Mouse (Mus musculus): ENCODE measurements at regions not wholly inside any gene's neighbourhood (a gene's known extent, or its start where the extent isn't known, plus 50 kb on each side); places are given as distances from the start of the nearest gene placed in this dataset.

- Histone ChIP-seq H3K36me3 (replicated peaks) (no peaks in the 10 kb centered on the region), H3K4me3 (ENCODE audit: low read depth, low read length) (no peak overlapping the region), H3K27me3 (ENCODE audit: insufficient read depth, low read length) (no peaks in the 10 kb centered on the region), H3K9me3 (replicated peaks) (no peaks in the 10 kb centered on the region), H3K4me1 (ENCODE audit: insufficient read depth, low read depth, low read length) (no peaks in the 10 kb centered on the region)
- no peak for ATAC-seq (ENCODE audit: extremely low read depth, insufficient number of reproducible peaks, low FRiP score, poor library complexity, severe bottlenecking)
- TF ChIP-seq TAL1 (conservative IDR thresholded peaks at IDR 0.05; ENCODE audit: low read depth, low read length): no peak
- no peak for TF ChIP-seq CTCF (IDR thresholded peaks at IDR 0.05; ENCODE audit: low read depth, low read length)
- TF ChIP-seq GATA1 (IDR thresholded peaks at IDR 0.05; ENCODE audit: borderline replicate concordance, low read length): no peak
- no peak for TF ChIP-seq POLR2AphosphoS5 (IDR thresholded peaks at IDR 0.05; ENCODE audit: insufficient replicate concordance, low read depth, low read length)
- TF ChIP-seq GATA2 (IDR thresholded peaks at IDR 0.05; ENCODE audit: borderline replicate concordance, low read depth, low read length): no peak
- DNase-seq (ENCODE audit: low spot score): no peak
Measured at GRCm38 (mm10) chr12:71446892-71447268, 137.2 kb downstream of the Dact1 start.

GRCm38 (mm10) chr12:71449032-71449431 is 139.3 kb downstream of the Dact1 start:
- Histone ChIP-seq H3K36me3 (replicated peaks) (no peaks in the 10 kb centered on the region), H3K4me1 (ENCODE audit: insufficient read depth, low read depth, low read length) (no peaks in the 10 kb centered on the region), H3K9me3 (replicated peaks) (no peaks in the 10 kb centered on the region), H3K27me3 (ENCODE audit: insufficient read depth, low read length) (no peaks in the 10 kb centered on the region), H3K4me3 (ENCODE audit: low read depth, low read length) (no peak overlapping the region)
- no peak for DNase-seq (ENCODE audit: low spot score)
- no peak for ATAC-seq (ENCODE audit: extremely low read depth, insufficient number of reproducible peaks, low FRiP score, poor library complexity, severe bottlenecking)
- TF ChIP-seq TAL1 (conservative IDR thresholded peaks at IDR 0.05; ENCODE audit: low read depth, low read length) (no peak), GATA2 (IDR thresholded peaks at IDR 0.05; ENCODE audit: borderline replicate concordance, low read depth, low read length) (no peak), GATA1 (IDR thresholded peaks at IDR 0.05; ENCODE audit: borderline replicate concordance, low read length) (no peak), CTCF (IDR thresholded peaks at IDR 0.05; ENCODE audit: low read depth, low read length) (no peak), POLR2AphosphoS5 (IDR thresholded peaks at IDR 0.05; ENCODE audit: insufficient replicate concordance, low read depth, low read length) (no peak)

- Histone ChIP-seq H3K4me3 (ENCODE audit: low read depth, low read length) (no peak overlapping the region), H3K36me3 (replicated peaks) (no peaks in the 10 kb centered on the region), H3K27me3 (ENCODE audit: insufficient read depth, low read length) (no peaks in the 10 kb centered on the region), H3K4me1 (ENCODE audit: insufficient read depth, low read depth, low read length) (no peaks in the 10 kb centered on the region), H3K9me3 (replicated peaks) (no peaks in the 10 kb centered on the region)
- no peak for DNase-seq (ENCODE audit: low spot score)
- ATAC-seq (ENCODE audit: extremely low read depth, insufficient number of reproducible peaks, low FRiP score, poor library complexity, severe bottlenecking): no peak
- TF ChIP-seq CTCF (IDR thresholded peaks at IDR 0.05; ENCODE audit: low read depth, low read length): no peak
- no peak for TF ChIP-seq GATA1 (IDR thresholded peaks at IDR 0.05; ENCODE audit: borderline replicate concordance, low read length)
- TF ChIP-seq POLR2AphosphoS5 (IDR thresholded peaks at IDR 0.05; ENCODE audit: insufficient replicate concordance, low read depth, low read length): no peak
- no peak for TF ChIP-seq GATA2 (IDR thresholded peaks at IDR 0.05; ENCODE audit: borderline replicate concordance, low read depth, low read length)
- TF ChIP-seq TAL1 (conservative IDR thresholded peaks at IDR 0.05; ENCODE audit: low read depth, low read length): no peak
Measured at GRCm38 (mm10) chr12:71450128-71450527, 140.4 kb downstream of the Dact1 start.

GRCm38 (mm10) chr12:71450680-71451463 is 141.2 kb downstream of the Dact1 start:
- TF ChIP-seq POLR2AphosphoS5 (IDR thresholded peaks at IDR 0.05; ENCODE audit: insufficient replicate concordance, low read depth, low read length): no peak
- no peak for TF ChIP-seq GATA1 (IDR thresholded peaks at IDR 0.05; ENCODE audit: borderline replicate concordance, low read length)
- TF ChIP-seq TAL1 (conservative IDR thresholded peaks at IDR 0.05; ENCODE audit: low read depth, low read length): no peak
- no peak for TF ChIP-seq CTCF (IDR thresholded peaks at IDR 0.05; ENCODE audit: low read depth, low read length)
- no peak for TF ChIP-seq GATA2 (IDR thresholded peaks at IDR 0.05; ENCODE audit: borderline replicate concordance, low read depth, low read length)
- no peaks in the 10 kb centered on the region for H3K4me1 ChIP-seq (ENCODE audit: insufficient read depth, low read depth, low read length)
- no peak overlapping the region for H3K4me3 ChIP-seq (ENCODE audit: low read depth, low read length)
- H3K9me3 ChIP-seq (replicated peaks): no peaks in the 10 kb centered on the region
- ATAC-seq (ENCODE audit: extremely low read depth, insufficient number of reproducible peaks, low FRiP score, poor library complexity, severe bottlenecking) (no peak), DNase-seq (ENCODE audit: low spot score) (no peak)
- H3K27me3 ChIP-seq (ENCODE audit: insufficient read depth, low read length): 0 out of 2 replicates have a peak, but pooled peaks cover 3% of the 10 kb centered on the region
- no peaks in the 10 kb centered on the region for H3K36me3 ChIP-seq (replicated peaks)

- DNase-seq (ENCODE audit: low spot score) (no peak), ATAC-seq (ENCODE audit: extremely low read depth, insufficient number of reproducible peaks, low FRiP score, poor library complexity, severe bottlenecking) (no peak)
- Histone ChIP-seq H3K9me3 (replicated peaks) (no peaks in the 10 kb centered on the region), H3K4me3 (ENCODE audit: low read depth, low read length) (no peak overlapping the region), H3K36me3 (replicated peaks) (no peaks in the 10 kb centered on the region), H3K4me1 (ENCODE audit: insufficient read depth, low read depth, low read length) (no peaks in the 10 kb centered on the region), H3K27me3 (ENCODE audit: insufficient read depth, low read length) (0 out of 2 replicates have a peak, but pooled peaks cover 6% of the 10 kb centered on the region)
- no peak for TF ChIP-seq POLR2AphosphoS5 (IDR thresholded peaks at IDR 0.05; ENCODE audit: insufficient replicate concordance, low read depth, low read length)
- TF ChIP-seq TAL1 (conservative IDR thresholded peaks at IDR 0.05; ENCODE audit: low read depth, low read length): no peak
- TF ChIP-seq GATA2 (IDR thresholded peaks at IDR 0.05; ENCODE audit: borderline replicate concordance, low read depth, low read length): no peak
- TF ChIP-seq GATA1 (IDR thresholded peaks at IDR 0.05; ENCODE audit: borderline replicate concordance, low read length): no peak
- TF ChIP-seq CTCF (IDR thresholded peaks at IDR 0.05; ENCODE audit: low read depth, low read length): no peak
Measured at GRCm38 (mm10) chr12:71456900-71457299, 147.2 kb downstream of the Dact1 start.

GRCm38 (mm10) chr12:71458559-71459176 is 149.0 kb downstream of the Dact1 start:
- Histone ChIP-seq H3K27me3 (ENCODE audit: insufficient read depth, low read length) (0 out of 2 replicates have a peak, but pooled peaks cover 6% of the 10 kb centered on the region), H3K36me3 (replicated peaks) (no peaks in the 10 kb centered on the region), H3K9me3 (replicated peaks) (no peaks in the 10 kb centered on the region), H3K4me3 (ENCODE audit: low read depth, low read length) (no peak overlapping the region), H3K4me1 (ENCODE audit: insufficient read depth, low read depth, low read length) (no peaks in the 10 kb centered on the region)
- TF ChIP-seq TAL1 (conservative IDR thresholded peaks at IDR 0.05; ENCODE audit: low read depth, low read length): no peak
- TF ChIP-seq POLR2AphosphoS5 (IDR thresholded peaks at IDR 0.05; ENCODE audit: insufficient replicate concordance, low read depth, low read length): no peak
- no peak for TF ChIP-seq GATA1 (IDR thresholded peaks at IDR 0.05; ENCODE audit: borderline replicate concordance, low read length)
- TF ChIP-seq GATA2 (IDR thresholded peaks at IDR 0.05; ENCODE audit: borderline replicate concordance, low read depth, low read length): no peak
- no peak for TF ChIP-seq CTCF (IDR thresholded peaks at IDR 0.05; ENCODE audit: low read depth, low read length)
- ATAC-seq (ENCODE audit: extremely low read depth, insufficient number of reproducible peaks, low FRiP score, poor library complexity, severe bottlenecking) (no peak), DNase-seq (ENCODE audit: low spot score) (no peak)
